Mouse (Mus musculus) myocyte (in vitro differentiated cells): ENCODE measurements around the gene Msx1.

ENCODE experiments used
- E2F4 ChIP-seq: IDR thresholded peaks from one replicate; pipeline ENCODE4 v1.6.1; 2011; ENCODE audit warnings: mild to moderate bottlenecking, control low read depth, moderate library complexity; ENCODE audit not compliant: insufficient read depth
- POLR2A ChIP-seq: IDR thresholded peaks from one replicate; pipeline ENCODE4 v1.6.1; 2011; ENCODE audit warnings: low read depth, mild to moderate bottlenecking, control low read depth, moderate library complexity; ENCODE audit not compliant: insufficient read length
- SRF ChIP-seq: IDR thresholded peaks from one replicate; pipeline ENCODE4 v1.6.1; 2011; ENCODE audit warnings: low read depth; ENCODE audit not compliant: control insufficient read depth, insufficient read length
- USF1 ChIP-seq: IDR thresholded peaks from one replicate; pipeline ENCODE4 v1.6.1; 2011; ENCODE audit warnings: low read depth, mild to moderate bottlenecking, control low read depth, moderate library complexity

- TF ChIP-seq POLR2A (no peak), USF1 (no peak), E2F4 (no peak), SRF (no peak)
Observed at GRCm38 (mm10) chr5:37829926-37830325, 5.5 kb upstream of the Msx1 start.
